Mouse (Mus musculus): ENCODE measurements at regions not wholly inside any gene's neighbourhood (a gene's known extent, or its start where the extent isn't known, plus 50 kb on each side); places are given as distances from the start of the nearest gene placed in this dataset.
"Not testable (repeated sequence)": the region's sequence is repeated elsewhere in the genome, so short reads cannot be mapped to it uniquely, and the experiment has no call there.

DNA sequence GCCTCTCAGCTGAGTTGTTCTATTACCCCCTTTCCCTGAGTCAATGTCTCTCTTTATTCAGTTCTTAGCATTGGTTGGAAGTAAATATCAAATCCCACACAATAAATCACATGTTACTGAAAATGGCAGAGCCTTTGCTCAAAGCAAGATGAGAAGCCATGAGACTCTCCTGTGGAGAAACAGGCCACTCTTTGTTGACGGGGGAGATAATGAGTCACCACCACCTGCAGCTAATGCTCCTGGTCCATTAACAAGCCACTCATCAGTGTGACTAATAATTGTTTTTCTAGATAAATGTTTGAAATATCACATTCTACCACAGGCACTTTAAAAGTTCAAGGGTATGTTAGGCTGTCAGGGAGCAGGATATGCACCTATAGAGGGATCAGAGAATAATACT, 61.0 kb upstream of the Galnt18 start:
- DNase-seq, result no peak

DNA sequence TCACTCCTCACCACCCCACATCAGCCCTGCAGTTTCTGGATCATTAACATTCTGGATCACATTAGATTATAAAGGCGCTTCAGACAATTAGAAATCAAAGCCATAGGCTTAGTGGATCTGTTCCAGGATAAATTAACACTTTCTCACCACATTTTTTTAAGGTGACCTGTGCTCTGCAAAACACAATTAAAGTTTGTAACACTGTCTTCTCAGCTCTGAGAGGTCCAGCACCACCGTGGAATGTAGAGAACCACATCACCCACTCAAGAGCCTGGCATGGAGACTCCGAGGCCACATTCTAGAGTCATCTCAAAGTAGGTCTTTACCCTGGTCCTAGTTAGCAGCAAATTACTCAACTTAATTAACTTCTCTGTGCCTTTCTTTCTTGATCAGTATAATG, 58.4 kb upstream of the Galnt18 start:
- DNase-seq, result no peak

DNA sequence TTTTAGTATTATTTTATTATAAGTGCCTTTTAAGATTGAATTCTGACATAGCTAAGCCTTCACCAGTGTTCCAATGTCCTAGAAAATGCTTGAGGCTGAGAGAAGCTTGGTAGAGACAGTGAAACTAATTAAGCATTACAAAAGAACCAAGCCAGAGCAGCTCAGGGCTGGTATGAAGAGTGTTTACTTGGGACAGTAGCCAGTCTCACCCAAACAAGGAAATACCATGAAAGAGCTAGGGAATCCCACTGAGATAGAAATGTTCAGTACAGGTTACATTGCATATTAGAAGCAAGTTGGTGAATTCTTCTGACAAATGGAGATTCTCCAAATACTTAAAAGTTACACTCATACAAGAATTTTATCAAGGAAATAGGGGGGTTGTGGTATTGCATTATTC, 54.6 kb upstream of the Galnt18 start:
- DNase-seq, result not testable (repeated sequence)

DNA sequence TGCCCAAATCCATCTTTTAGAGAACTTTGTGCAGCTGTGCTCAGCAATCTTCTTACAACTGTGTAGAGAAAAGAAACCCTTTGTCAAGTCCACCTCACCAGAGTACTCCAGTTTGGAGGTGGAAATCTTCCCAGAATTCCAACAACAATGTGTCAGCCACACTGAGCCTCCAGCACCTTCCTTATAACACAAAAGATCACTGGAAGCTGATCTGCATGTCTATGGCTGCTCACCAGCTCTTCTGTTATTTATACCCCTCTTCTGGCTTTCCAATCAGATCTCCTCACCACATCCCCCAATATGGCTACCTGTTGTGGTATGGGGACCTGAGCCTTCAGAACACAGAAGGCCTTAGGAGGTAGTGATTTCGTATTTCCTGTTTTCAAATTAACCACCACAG, 50.2 kb upstream of the Galnt18 start:
- no peak for DNase-seq
